Mouse (Mus musculus): ENCODE data around the gene Strn3.
"Not testable (repeated sequence)": the region's sequence is repeated elsewhere in the genome, so short reads cannot be mapped to it uniquely, and the experiment has no call there.

GRCm38 (mm10) chr12:51577816-51578215, 113.9 kb downstream of the Strn3 start:
- TF ChIP-seq POLR2A (IDR thresholded peaks at IDR 0.05; ENCODE audit: borderline replicate concordance, extremely low read depth, low read depth, low read length); CTCF (IDR thresholded peaks at IDR 0.05; ENCODE audit: insufficient read depth, low read length): not testable (repeated sequence)

Measured in lung, adult 2 months (tissue).